ENCODE assay signal across 9 mouse cellular contexts in the genomic region with DNA sequence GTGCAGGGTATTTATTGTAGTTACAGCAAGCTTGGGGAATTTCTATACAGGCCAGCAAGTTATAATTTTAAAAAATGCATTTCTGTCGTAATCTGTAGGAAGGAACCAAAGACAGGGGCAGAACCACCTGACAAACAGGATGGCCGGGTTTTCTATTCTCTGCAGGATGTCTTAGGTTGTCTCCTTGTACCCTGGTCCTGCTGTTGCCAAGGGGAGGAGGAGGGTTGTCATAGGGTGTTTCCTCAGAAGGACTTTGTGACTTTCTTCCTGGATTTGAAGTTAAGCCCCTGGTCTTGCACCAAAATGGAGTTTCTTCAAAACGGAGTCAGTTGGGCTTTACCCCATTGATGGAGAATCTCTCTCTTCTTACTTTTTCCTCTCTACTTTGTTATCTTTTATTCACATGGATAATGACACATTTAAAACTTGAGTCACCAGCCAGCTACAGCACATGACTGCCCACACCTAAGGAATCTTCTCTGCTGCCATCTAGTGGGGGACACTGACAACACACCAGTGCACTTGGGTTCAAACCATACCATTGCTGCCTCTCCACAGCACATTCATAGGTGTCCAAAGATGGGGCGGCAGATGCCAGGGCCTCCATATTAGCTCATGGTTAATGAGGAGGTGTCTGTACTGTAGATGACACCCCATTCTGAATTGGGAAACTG. TPM values are rescaled to one million over a fixed set of nuclear protein-coding genes. Genes with fewer than 3 reads are reported as not detected.
A peak's percentile ranks its signal among the peaks of the same experiment; 100 is the strongest.
DNase-seq lines count a peak whose midpoint lies in the region; ATAC-seq lines count a peak whose summit lies in the region.
"Had no signal": no experiment of that assay in that cellular context is flagged by ENCODE, and none has a peak within 500 bp of the region (broad histone marks: within the 10 kb centered on the region; RNA-seq: fewer than 3 reads in every experiment).

No protein-coding gene starts in this region.

- H3K9me3 ChIP-seq in hindbrain, embryonic 14.5 days (ENCODE audit: control insufficient read depth, low read length) = no peaks in the 10 kb centered on the region
- H3K9me3 ChIP-seq: heart, embryonic 13.5 days had no signal

- no peak for ATAC-seq in hindbrain, embryonic 14.5 days (ENCODE audit: low FRiP score)

- DNase-seq in Muller cell, postnatal 12 days (ENCODE audit: inconsistent ontology term) = peak; percentile 37
- peak; percentile 82 for DNase-seq in cerebellum, adult 8-10 months
- DNase-seq in frontal cortex, adult 2 months (ENCODE audit: extremely low spot score in 1 of 2, low spot score in 1 of 2) = peak; percentile 35 to 94
- peak; percentile 85 for DNase-seq in hindbrain, embryonic 14.5 days (ENCODE audit: low spot score)
- DNase-seq in layer of hippocampus, postnatal 14 days (ENCODE audit: low spot score in 2 of 2) = peak; percentile 60 to 85
- DNase-seq in lung, postnatal 4 days = peak; percentile 57 to 83
- peak; percentile 81 for DNase-seq in right cerebral cortex, adult 18-20 months
- DNase-seq in thymus, postnatal 4 days = peak; percentile 78

- no peak overlapping the region for H3K4me2 ChIP-seq in hindbrain, embryonic 14.5 days (replicated peaks)
- H3K4me2 ChIP-seq: heart, embryonic 13.5 days had no signal

- H3K27me3 ChIP-seq in hindbrain, embryonic 14.5 days (ENCODE audit: control insufficient read depth, insufficient read depth, low read length) = no peaks in the 10 kb centered on the region

- no peaks in the 10 kb centered on the region for H3K4me1 ChIP-seq in hindbrain, embryonic 14.5 days (replicated peaks; ENCODE audit: control insufficient read depth, insufficient read depth, low read length)

- WGBS in hindbrain, embryonic 14.5 days = 72% methylated on average over 4 of the region's 4 CpGs

- no peak overlapping the region for H3K9ac ChIP-seq in hindbrain, embryonic 14.5 days
- H3K9ac ChIP-seq: heart, embryonic 13.5 days had no signal

- no peaks in the 10 kb centered on the region for H3K36me3 ChIP-seq in hindbrain, embryonic 14.5 days (replicated peaks; ENCODE audit: control insufficient read depth, insufficient read depth)
- H3K36me3 ChIP-seq: heart, embryonic 13.5 days had no signal

- no peak overlapping the region for H3K27ac ChIP-seq in hindbrain, embryonic 14.5 days
- H3K27ac ChIP-seq: heart, embryonic 13.5 days had no signal

- no peak overlapping the region for H3K4me3 ChIP-seq in hindbrain, embryonic 14.5 days (replicated peaks; ENCODE audit: low read length)
- H3K4me3 ChIP-seq: heart, embryonic 13.5 days had no signal

RNA-seq across cellular contexts. Expression of gene Acot4, which starts 7.4 kb away (rescaled TPM):
- polyA plus RNA-seq in frontal cortex, adult 2 months (2012; rRNA removed) = 1.8 and 2.0 TPM in 2 replicates
- 0.54 and 0.61 TPM in 2 replicates for polyA plus RNA-seq in hindbrain, embryonic 14.5 days (2014; fragmentation: Nextera tagmentation; extraction: Ambion mirVana)
- total RNA-seq in layer of hippocampus, postnatal 14 days (2021) = 1 to 10 TPM; 2.2 to 4.4 TPM

RNA-seq across cellular contexts. Expression of gene Gm49366, which starts 7.9 kb away (rescaled TPM):
- polyA plus RNA-seq in frontal cortex, adult 2 months (2012; rRNA removed) = not detected in 2 replicates
- not detected in 2 replicates for polyA plus RNA-seq in hindbrain, embryonic 14.5 days (2014; fragmentation: Nextera tagmentation; extraction: Ambion mirVana)
- not detected for total RNA-seq in layer of hippocampus, postnatal 14 days (2021)
- polyA plus RNA-seq: heart, embryonic 13.5 days had no signal

RNA-seq across cellular contexts. Expression of gene Acot3, which starts 21.1 kb away (rescaled TPM):
- 1.7 TPM in 2 replicates for polyA plus RNA-seq in frontal cortex, adult 2 months (2012; rRNA removed)
- 0.78 and 1.9 TPM in 2 replicates for polyA plus RNA-seq in hindbrain, embryonic 14.5 days (2014; fragmentation: Nextera tagmentation; extraction: Ambion mirVana)
- 1 to 10 TPM; 1.2 to 1.8 TPM for total RNA-seq in layer of hippocampus, postnatal 14 days (2021)

RNA-seq across cellular contexts. Expression of gene Acot1, which starts 21.5 kb away (rescaled TPM):
- 15.6 and 15.7 TPM in 2 replicates for polyA plus RNA-seq in frontal cortex, adult 2 months (2012; rRNA removed)
- polyA plus RNA-seq in hindbrain, embryonic 14.5 days (2014; fragmentation: Nextera tagmentation; extraction: Ambion mirVana) = 100 and 108 TPM in 2 replicates
- total RNA-seq in layer of hippocampus, postnatal 14 days (2021) = 10 to 100 TPM; 20.7 to 23.9 TPM

RNA-seq across cellular contexts. Expression of gene Acot5, which starts 38.3 kb away (rescaled TPM):
- 2.7 and 3.5 TPM in 2 replicates for polyA plus RNA-seq in frontal cortex, adult 2 months (2012; rRNA removed)
- polyA plus RNA-seq in hindbrain, embryonic 14.5 days (2014; fragmentation: Nextera tagmentation; extraction: Ambion mirVana) = 0.30 and 0.48 TPM in 2 replicates
- 1 to 10 TPM; 6.2 to 6.5 TPM for total RNA-seq in layer of hippocampus, postnatal 14 days (2021)
- polyA plus RNA-seq: heart, embryonic 13.5 days had no signal
